Mouse (Mus musculus) erythroblast, embryonic 14.5 days (primary cell): ENCODE measurements around the gene Rasl11a. TPM values are rescaled to one million over a fixed set of nuclear protein-coding genes. Genes with fewer than 3 reads are reported as not detected.

Experiments
- H3K27me3 ChIP-seq: 2 replicates; pipeline ENCODE4 v1.6.1; 2012; ENCODE audit warnings: inconsistent platforms; ENCODE audit not compliant: control insufficient read depth
- H3K36me3 ChIP-seq: 2 replicates; pipeline ENCODE4 v1.6.1; 2012; ENCODE audit warnings: mild to moderate bottlenecking, inconsistent platforms; ENCODE audit not compliant: control insufficient read depth
- H3K4me1 ChIP-seq: 2 replicates; pipeline ENCODE4 v1.6.1; 2012; ENCODE audit warnings: inconsistent platforms; ENCODE audit not compliant: control insufficient read depth
- H3K4me3 ChIP-seq: replicated peaks from 2 replicates; pipeline ENCODE3; 2012; ENCODE audit warnings: moderate library complexity, mild to moderate bottlenecking, inconsistent platforms
- H3K9me3 ChIP-seq: 2 replicates; pipeline ENCODE4 v1.6.1; 2012; ENCODE audit warnings: low read length, inconsistent platforms, mixed read lengths; ENCODE audit not compliant: control insufficient read depth
- GATA1 ChIP-seq: IDR thresholded peaks from 2 replicates; pipeline ENCODE4 v1.6.1; 2012; ENCODE audit warnings: low read length, inconsistent platforms, mixed read lengths
- TAL1 ChIP-seq: IDR thresholded peaks from 3 replicates; pipeline ENCODE4 v1.6.1; 2012; ENCODE audit warnings: low read length, inconsistent platforms, mixed read lengths
- polyA plus RNA-seq: library from polyadenylated mRNA; stranded (reverse); fragments of >175 nt; gene quantifications from 2 replicates; pipeline ENCODE4 v1.2.3, GENCODE M21; 2012

Rasl11a gene
- polyA plus RNA-seq, 1 experiment = 0.05 TPM

DNA sequence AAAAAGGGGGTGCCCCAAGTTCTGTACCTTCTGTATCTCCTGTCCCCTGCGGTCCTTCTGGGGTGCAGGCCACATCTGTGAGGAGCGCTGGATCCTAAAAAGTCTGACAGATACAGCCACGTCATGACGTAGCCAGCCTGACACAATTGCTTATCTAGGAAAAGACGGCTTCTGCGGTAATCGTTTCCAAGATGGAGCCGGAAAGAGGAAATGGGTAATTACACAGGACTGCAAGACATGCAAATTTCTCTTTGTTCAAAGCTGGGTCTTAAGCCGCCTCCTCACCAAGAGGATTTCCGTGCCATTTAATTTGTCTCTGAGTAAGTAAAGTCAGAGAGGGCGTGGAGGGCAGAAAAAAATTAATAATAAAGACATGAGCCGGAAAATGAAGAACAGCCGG, 52.1 kb downstream of the Rasl11a start:
- Histone ChIP-seq H3K4me3 (peak overlapping the region; percentile 22), H3K27me3 (no peaks in the 10 kb centered on the region), H3K4me1 (peaks cover 3% of the 10 kb centered on the region; the same call in 1 of the 2 replicates), H3K36me3 (no peaks in the 10 kb centered on the region), H3K9me3 (peaks cover 3% of the 10 kb centered on the region)
- no peak for TF ChIP-seq TAL1
- no peak for TF ChIP-seq GATA1

Other genes with a start within 250 kb of the Rasl11a start
- gene Usp12, start 50.1 kb upstream of the Rasl11a start, polyA plus RNA-seq = 0.26 and 0.33 TPM in 2 replicates
- gene Rpl21, start 12.2 kb upstream of the Rasl11a start, polyA plus RNA-seq = 11.5 and 12.9 TPM in 2 replicates
- 4.9 and 6.2 TPM in 2 replicates for gene Gtf3a, start 103.6 kb downstream of the Rasl11a start, polyA plus RNA-seq
- gene Mtif3, start 118.7 kb downstream of the Rasl11a start, polyA plus RNA-seq = 0.55 and 0.79 TPM in 2 replicates
- gene Lnx2, start 231.5 kb downstream of the Rasl11a start, polyA plus RNA-seq = 0.10 and 0.14 TPM in 2 replicates
- gene Polr1d, start 232.0 kb downstream of the Rasl11a start, polyA plus RNA-seq = 6.5 and 6.6 TPM in 2 replicates